ENCODE assay signal across 11 mouse cellular contexts in the genomic region with DNA sequence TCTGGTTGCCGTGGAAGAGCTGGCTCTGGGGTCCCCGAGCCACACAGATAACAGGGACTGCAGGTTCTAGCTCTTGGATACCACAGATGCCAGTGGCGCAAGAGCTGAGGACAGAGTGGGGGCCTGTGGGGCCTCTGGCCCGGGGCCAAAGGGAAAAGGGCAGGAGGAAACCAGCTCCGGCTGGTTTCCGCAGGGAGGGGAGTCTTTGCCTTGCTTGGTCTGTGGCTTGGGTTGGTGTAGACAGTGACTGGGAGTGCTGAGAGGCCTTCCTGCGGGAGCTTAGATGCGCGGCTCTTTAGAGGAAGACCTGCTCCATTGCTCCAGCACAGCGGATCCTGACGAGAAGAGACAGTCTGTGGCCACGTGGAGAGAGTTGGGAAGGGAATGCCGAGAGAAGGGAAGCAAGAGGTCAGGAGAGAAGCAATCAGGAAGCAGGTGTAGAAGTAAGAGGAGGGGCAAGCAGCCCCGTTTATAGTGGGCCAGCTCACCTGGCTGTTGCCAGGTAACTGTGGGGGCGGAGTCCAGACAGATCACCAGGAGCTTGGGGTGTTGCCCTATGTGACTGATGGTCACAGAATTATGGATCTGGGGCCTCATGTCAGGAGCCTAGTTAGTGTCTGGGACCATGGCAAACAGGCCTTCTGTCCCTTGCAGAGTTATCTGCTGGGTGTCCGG. TPM values are rescaled to one million over a fixed set of nuclear protein-coding genes. Genes with fewer than 3 reads are reported as not detected.
DNase-seq lines count a peak whose midpoint lies in the region; ATAC-seq and TF ChIP-seq lines count a peak whose summit lies in the region.
"Had no signal": no experiment of that assay in that cellular context is flagged by ENCODE, and none has a peak within 500 bp of the region (broad histone marks: within the 10 kb centered on the region; RNA-seq: fewer than 3 reads in every experiment).

No protein-coding gene starts in this region.

- peak overlapping the region; percentile 22; the same call in 1 of the 2 replicates for H3K27ac ChIP-seq in heart, embryonic 11.5 days (ENCODE audit: low read depth, low read length)
- no peak overlapping the region for H3K27ac ChIP-seq in lung, embryonic 14.5 days (ENCODE audit: low read depth)
- peak overlapping the region; percentile 68 for H3K27ac ChIP-seq in intestine, embryonic 15.5 days

- H3K4me3 ChIP-seq in heart, embryonic 11.5 days (ENCODE audit: low read depth, low read length) = no peak overlapping the region
- H3K4me3 ChIP-seq in lung, embryonic 14.5 days (ENCODE audit: low read depth, low read length) = no peak overlapping the region
- no peak overlapping the region for H3K4me3 ChIP-seq in intestine, embryonic 15.5 days (replicated peaks)

- WGBS in heart, embryonic 11.5 days (ENCODE audit: insufficient replicate concordance) = 58% methylated on average over 16 of the region's 16 CpGs
- WGBS in lung, embryonic 14.5 days = 52% methylated on average over 16 of the region's 16 CpGs
- WGBS in intestine, embryonic 15.5 days = 47% methylated on average over 16 of the region's 16 CpGs

- intact Hi-C loops in left cerebral cortex, postnatal 14 days (cut with DNase I) = no loop called here

- ATAC-seq in heart, embryonic 11.5 days (replicated peaks; ENCODE audit: insufficient number of reproducible peaks, low FRiP score, low TSS enrichment) = no peak; the same call in 1 of the 2 replicates
- peak; percentile 36; the same call in 1 of the 2 replicates for ATAC-seq in lung, embryonic 14.5 days (ENCODE audit: insufficient read depth)
- ATAC-seq in intestine, embryonic 15.5 days = peak; percentile 91
- ATAC-seq: activated CD4-positive, CD25-positive, alpha-beta regulatory T cell, adult 4 months had no signal

- H3K27me3 ChIP-seq in heart, embryonic 11.5 days (ENCODE audit: control insufficient read depth, insufficient read depth, low read length) = no peaks in the 10 kb centered on the region
- no peaks in the 10 kb centered on the region for H3K27me3 ChIP-seq in lung, embryonic 14.5 days (ENCODE audit: insufficient read depth, low read length)
- H3K27me3 ChIP-seq in intestine, embryonic 15.5 days (replicated peaks) = no peaks in the 10 kb centered on the region

- H3K9ac ChIP-seq in heart, embryonic 11.5 days (ENCODE audit: low read depth, low read length) = no peak overlapping the region
- no peak overlapping the region for H3K9ac ChIP-seq in lung, embryonic 14.5 days
- H3K9ac ChIP-seq in intestine, embryonic 15.5 days = no peak overlapping the region

- H3K9me3 ChIP-seq in heart, embryonic 11.5 days (replicated peaks; ENCODE audit: control insufficient read depth, low read length) = peaks cover 3% of the 10 kb centered on the region; the same call in 1 of the 2 replicates
- no peaks in the 10 kb centered on the region for H3K9me3 ChIP-seq in lung, embryonic 14.5 days (ENCODE audit: low read depth, low read length)
- no peaks in the 10 kb centered on the region for H3K9me3 ChIP-seq in intestine, embryonic 15.5 days

- H3K4me1 ChIP-seq in heart, embryonic 11.5 days (ENCODE audit: control insufficient read depth, insufficient read depth, low read length) = peaks cover 22% of the 10 kb centered on the region
- H3K4me1 ChIP-seq in lung, embryonic 14.5 days (ENCODE audit: insufficient read depth) = no peaks in the 10 kb centered on the region
- H3K4me1 ChIP-seq in intestine, embryonic 15.5 days (replicated peaks) = 0 out of 2 replicates have a peak, but pooled peaks cover 8% of the 10 kb centered on the region

- DNase-seq in heart, adult 8-10 months (ENCODE audit: low spot score) = no peak
- DNase-seq in lung, embryonic 14.5 days = peak; percentile 48
- DNase-seq in lung, postnatal 36 days = no peak
- DNase-seq in lung, postnatal 4 days = peak; percentile 22 to 66
- no peak for DNase-seq in thymus, postnatal 36 days
- no peak for DNase-seq in left cerebral cortex, postnatal 14 days (ENCODE audit: low spot score in 2 of 2)
- DNase-seq: midbrain, embryonic 14.5 days; thymus, adult 18-20 months had no signal

- no peak for TF ChIP-seq CTCF in lung, embryonic 14.5 days (IDR thresholded peaks at IDR 0.05; ENCODE audit: low read depth)

- no peak overlapping the region for H3K4me2 ChIP-seq in heart, embryonic 11.5 days
- H3K4me2 ChIP-seq in lung, embryonic 14.5 days = no peak overlapping the region
- peak overlapping the region; percentile 41 for H3K4me2 ChIP-seq in intestine, embryonic 15.5 days (replicated peaks)

- H3K36me3 ChIP-seq in heart, embryonic 11.5 days (ENCODE audit: control insufficient read depth, insufficient read depth, low read length) = peaks cover 17% of the 10 kb centered on the region
- H3K36me3 ChIP-seq in lung, embryonic 14.5 days (ENCODE audit: insufficient read depth) = peaks cover 40% of the 10 kb centered on the region
- peaks cover 31% of the 10 kb centered on the region for H3K36me3 ChIP-seq in intestine, embryonic 15.5 days

RNA-seq across cellular contexts. Expression of a gene that starts 15.6 kb away (rescaled TPM):
- 5.3 and 5.9 TPM in 2 replicates for polyA plus RNA-seq in heart, embryonic 11.5 days (2014; fragmentation: Nextera tagmentation; extraction: Ambion mirVana)
- 100 to 1,000 TPM; 130 to 134 (median 132) TPM for total RNA-seq in heart, adult 8-10 months (2022)
- 0.11 TPM in 1 of 2 replicates, not detected in the other for polyA plus RNA-seq in lung, embryonic 14.5 days (2014; fragmentation: Nextera tagmentation; extraction: Ambion mirVana)
- polyA plus RNA-seq in intestine, embryonic 15.5 days (2015; fragmentation: Nextera tagmentation; extraction: Ambion mirVana) = 0.77 and 0.91 TPM in 2 replicates
- total RNA-seq in left cerebral cortex, postnatal 14 days (2021) = 10 to 100 TPM; 29.2 to 30.5 TPM
- polyA plus RNA-seq: activated CD4-positive, CD25-positive, alpha-beta regulatory T cell, adult 4 months had no signal

RNA-seq across cellular contexts. Expression of a gene that starts 51.5 kb away (rescaled TPM):
- 19.2 and 20.8 TPM in 2 replicates for polyA plus RNA-seq in heart, embryonic 11.5 days (2014; fragmentation: Nextera tagmentation; extraction: Ambion mirVana)
- 100 to 1,000 TPM in 1 of 4 experiments, 10 to 100 TPM in 3; 87.3 to 107 (median 96.3) TPM for total RNA-seq in heart, adult 8-10 months (2022)
- polyA plus RNA-seq in lung, embryonic 14.5 days (2014; fragmentation: Nextera tagmentation; extraction: Ambion mirVana) = 26.1 and 26.4 TPM in 2 replicates
- 80.4 and 84.7 TPM in 2 replicates for polyA plus RNA-seq in intestine, embryonic 15.5 days (2015; fragmentation: Nextera tagmentation; extraction: Ambion mirVana)
- total RNA-seq in left cerebral cortex, postnatal 14 days (2021) = 100 to 1,000 TPM; 120 TPM

RNA-seq across cellular contexts. Expression of a gene that starts 54.9 kb away (rescaled TPM):
- polyA plus RNA-seq in heart, embryonic 11.5 days (2014; fragmentation: Nextera tagmentation; extraction: Ambion mirVana) = 0.04 TPM in 2 replicates
- not detected for total RNA-seq in heart, adult 8-10 months (2022)
- 0.31 and 0.78 TPM in 2 replicates for polyA plus RNA-seq in lung, embryonic 14.5 days (2014; fragmentation: Nextera tagmentation; extraction: Ambion mirVana)
- polyA plus RNA-seq in intestine, embryonic 15.5 days (2015; fragmentation: Nextera tagmentation; extraction: Ambion mirVana) = 3.2 and 3.3 TPM in 2 replicates
- 1 to 10 TPM; 5.2 to 5.9 TPM for total RNA-seq in left cerebral cortex, postnatal 14 days (2021)
- polyA plus RNA-seq: activated CD4-positive, CD25-positive, alpha-beta regulatory T cell, adult 4 months had no signal

Comparison
In these comparisons a context has a peak if more than half of its experiments do, and no peak if none do; other contexts are left out.
1. DNase-seq: peak in lung, embryonic 14.5 days (single experiment) and lung, postnatal 4 days (2 of 2); none in heart, adult 8-10 months (single experiment), lung, postnatal 36 days (single experiment), thymus, postnatal 36 days (0 of 2) and left cerebral cortex, postnatal 14 days (0 of 2).